ENCODE assay signal across 28 mouse cellular contexts in genomic region chr11:74561392-74561791, GRCm38 (mm10). TPM values are rescaled to one million over a fixed set of nuclear protein-coding genes. Genes with fewer than 3 reads are reported as not detected.
"Had no signal": no experiment of that assay in that cellular context is flagged by ENCODE, and none has a peak within 500 bp of the region (broad histone marks: within the 10 kb centered on the region; RNA-seq: fewer than 3 reads in every experiment).

No protein-coding gene starts in this region.

- H3K27me3 ChIP-seq: limb, embryonic 12.5 days; limb, embryonic 13.5 days; limb, embryonic 15.5 days; lung, embryonic 15.5 days; midbrain, embryonic 12.5 days; midbrain, embryonic 13.5 days; midbrain, embryonic 15.5 days; neural tube, embryonic 12.5 days; neural tube, embryonic 13.5 days had no signal

- H3K4me2 ChIP-seq: limb, embryonic 12.5 days; limb, embryonic 13.5 days; limb, embryonic 15.5 days; lung, embryonic 14.5 days; lung, embryonic 15.5 days; midbrain, embryonic 11.5 days; midbrain, embryonic 12.5 days; midbrain, embryonic 13.5 days; midbrain, embryonic 15.5 days; neural tube, embryonic 12.5 days; neural tube, embryonic 13.5 days had no signal

- ATAC-seq: lung, postnatal 0 days; midbrain, embryonic 13.5 days; midbrain, embryonic 15.5 days had no signal

- DNase-seq: left cerebral cortex, postnatal 4 days; lung, adult 18-20 months; lung, adult 2 months; lung, embryonic 14.5 days; lung, postnatal 10 days; lung, postnatal 14 days; lung, postnatal 36 days; lung, postnatal 4 days; midbrain, embryonic 14.5 days had no signal

- H3K9ac ChIP-seq: limb, embryonic 12.5 days; limb, embryonic 13.5 days; limb, embryonic 15.5 days; liver, embryonic 14.5 days; lung, embryonic 14.5 days; lung, embryonic 15.5 days; midbrain, embryonic 12.5 days; midbrain, embryonic 13.5 days; midbrain, embryonic 15.5 days; neural tube, embryonic 12.5 days; neural tube, embryonic 13.5 days had no signal

- H3K36me3 ChIP-seq: limb, embryonic 10.5 days; limb, embryonic 12.5 days; limb, embryonic 13.5 days; limb, embryonic 15.5 days; lung, embryonic 15.5 days; midbrain, embryonic 10.5 days; midbrain, embryonic 12.5 days; midbrain, embryonic 13.5 days; midbrain, embryonic 15.5 days; neural tube, embryonic 12.5 days; neural tube, embryonic 13.5 days had no signal

- H3K4me3 ChIP-seq: left cerebral cortex, adult 2 months; limb, embryonic 10.5 days; limb, embryonic 12.5 days; limb, embryonic 13.5 days; limb, embryonic 15.5 days; lung, embryonic 15.5 days; midbrain, embryonic 10.5 days; midbrain, embryonic 12.5 days; midbrain, embryonic 13.5 days; midbrain, embryonic 15.5 days; myocyte; neural tube, embryonic 12.5 days; neural tube, embryonic 13.5 days had no signal

- H3K9me3 ChIP-seq: limb, embryonic 10.5 days; limb, embryonic 12.5 days; limb, embryonic 13.5 days; limb, embryonic 15.5 days; lung, embryonic 15.5 days; megakaryocyte, embryonic 14.5 days; midbrain, embryonic 10.5 days; midbrain, embryonic 12.5 days; midbrain, embryonic 13.5 days; midbrain, embryonic 15.5 days; neural tube, embryonic 12.5 days; neural tube, embryonic 13.5 days had no signal

- H3K27ac ChIP-seq: limb, embryonic 10.5 days; limb, embryonic 12.5 days; limb, embryonic 13.5 days; limb, embryonic 15.5 days; lung, embryonic 15.5 days; macrophage; midbrain, embryonic 10.5 days; midbrain, embryonic 12.5 days; midbrain, embryonic 13.5 days; midbrain, embryonic 15.5 days; neural tube, embryonic 12.5 days; neural tube, embryonic 13.5 days had no signal

- H3K4me1 ChIP-seq: limb, embryonic 10.5 days; limb, embryonic 12.5 days; limb, embryonic 13.5 days; neural tube, embryonic 12.5 days had no signal

RNA-seq across cellular contexts. Expression of gene Ccdc92b, which starts 58.0 kb away (rescaled TPM):
- total RNA-seq: monocyte, adult 5-6 weeks had no signal
